Mouse (Mus musculus): ENCODE results near the gene Rhox4f. TPM values are rescaled to one million over a fixed set of nuclear protein-coding genes. Genes with fewer than 3 reads are reported as not detected.
"Not testable (repeated sequence)": the region's sequence is repeated elsewhere in the genome, so short reads cannot be mapped to it uniquely, and the experiment has no call there.

Gene Rhox4f
- not detected for total RNA-seq (2021)
- long read RNA-seq, experiment 1, result 0 reads
- long read RNA-seq, experiment 2, result 0 reads

GRCm38 (mm10) chrX:37607604-37608003, at the start of gene Rhox4f:
Gene Rhox4f (minus strand): TSS chrX:37607704.
- DNase-seq (ENCODE audit: low spot score), result not testable (repeated sequence)

GRCm38 (mm10) chrX:37651227-37651626, 43.7 kb upstream of the Rhox4f start, which contains the start of gene Rhox4g:
Gene Rhox4g (minus strand): TSS chrX:37651327.
- not testable (repeated sequence) for DNase-seq (ENCODE audit: low spot score)

GRCm38 (mm10) chrX:37643370-37643769, 35.9 kb upstream of the Rhox4f start, which contains the start of gene Rhox2g:
Gene Rhox2g (minus strand): TSS chrX:37643470.
- DNase-seq (ENCODE audit: low spot score), result not testable (repeated sequence)

- DNase-seq (ENCODE audit: low spot score), result not testable (repeated sequence)
These were observed 21.0 kb upstream of the Rhox4f start, which contains the start of gene Rhox3g for GRCm38 (mm10) chrX:37628512-37628911. Gene Rhox3g (minus strand): TSS chrX:37628612.

- DNase-seq (ENCODE audit: low spot score), result not testable (repeated sequence)
These were observed 26.8 kb downstream of the Rhox4f start, which contains the start of gene Rhox3f for GRCm38 (mm10) chrX:37580692-37581091. Gene Rhox3f (plus strand): TSS chrX:37580992.

GRCm38 (mm10) chrX:37572638-37573037, 34.9 kb downstream of the Rhox4f start:
- DNase-seq (ENCODE audit: low spot score), result not testable (repeated sequence)

GRCm38 (mm10) chrX:37571105-37571504, 36.4 kb downstream of the Rhox4f start, which contains the start of gene Rhox2f:
Gene Rhox2f (plus strand): TSS chrX:37571405.
- DNase-seq (ENCODE audit: low spot score), result not testable (repeated sequence)

- DNase-seq (ENCODE audit: low spot score), result not testable (repeated sequence)
These were observed 50.4 kb downstream of the Rhox4f start, which contains the start of gene Rhox4e for GRCm38 (mm10) chrX:37557112-37557511. Gene Rhox4e (plus strand): TSS chrX:37557412.

Other genes starting within 250 kb of the Rhox4f start
- not detected for gene Rhox3a2, start 227.7 kb downstream of the Rhox4f start, total RNA-seq (2021)
- gene Rhox4a2, start 216.9 kb downstream of the Rhox4f start, total RNA-seq (2021), result not detected
- not detected for gene Rhox2b, start 195.6 kb downstream of the Rhox4f start, total RNA-seq (2021)
- gene Rhox4b, start 175.2 kb downstream of the Rhox4f start, total RNA-seq (2021), result not detected
- not detected for gene Rhox2c, start 154.0 kb downstream of the Rhox4f start, total RNA-seq (2021)
- gene Rhox3c, start 149.1 kb downstream of the Rhox4f start, total RNA-seq (2021), result not detected
- gene Rhox4c, start 127.4 kb downstream of the Rhox4f start, total RNA-seq (2021), result not detected
- gene Rhox2d, start 114.3 kb downstream of the Rhox4f start, total RNA-seq (2021), result not detected
- not detected for gene Rhox4d, start 93.3 kb downstream of the Rhox4f start, total RNA-seq (2021)
- gene Rhox2e, start 77.3 kb downstream of the Rhox4f start, total RNA-seq (2021), result not detected
- gene Rhox3e, start 65.7 kb downstream of the Rhox4f start, total RNA-seq (2021), result not detected
- gene Rhox4e, start 50.3 kb downstream of the Rhox4f start, total RNA-seq (2021), result not detected
- gene Rhox2f, start 36.3 kb downstream of the Rhox4f start, total RNA-seq (2021), result not detected
- not detected for gene Rhox3f, start 26.7 kb downstream of the Rhox4f start, total RNA-seq (2021)
- not detected for gene Rhox3g, start 20.9 kb upstream of the Rhox4f start, total RNA-seq (2021)
- gene Rhox2g, start 35.8 kb upstream of the Rhox4f start, total RNA-seq (2021), result not detected
- not detected for gene Rhox4g, start 43.6 kb upstream of the Rhox4f start, total RNA-seq (2021)
- gene Rhox3h, start 61.1 kb upstream of the Rhox4f start, total RNA-seq (2021), result not detected
- not detected for gene Rhox2h, start 65.6 kb upstream of the Rhox4f start, total RNA-seq (2021)
- gene Rhox5, start 197.1 kb upstream of the Rhox4f start, total RNA-seq (2021), result not detected
- not detected for gene Rhox6, start 219.2 kb upstream of the Rhox4f start, total RNA-seq (2021)
- not detected for gene Rhox7a, start 224.0 kb upstream of the Rhox4f start, total RNA-seq (2021)